Mouse (Mus musculus): ENCODE measurements around the gene Cyp3a16.

GRCm38 (mm10) chr5:145422287-145422686 is 47.2 kb downstream of the Cyp3a16 start:
- TF ChIP-seq CTCF (IDR thresholded peaks at IDR 0.05) = no peak
- TF ChIP-seq EP300 (IDR thresholded peaks at IDR 0.05) = no peak
